Mouse (Mus musculus): ENCODE results near the gene Tmem216.

DNA sequence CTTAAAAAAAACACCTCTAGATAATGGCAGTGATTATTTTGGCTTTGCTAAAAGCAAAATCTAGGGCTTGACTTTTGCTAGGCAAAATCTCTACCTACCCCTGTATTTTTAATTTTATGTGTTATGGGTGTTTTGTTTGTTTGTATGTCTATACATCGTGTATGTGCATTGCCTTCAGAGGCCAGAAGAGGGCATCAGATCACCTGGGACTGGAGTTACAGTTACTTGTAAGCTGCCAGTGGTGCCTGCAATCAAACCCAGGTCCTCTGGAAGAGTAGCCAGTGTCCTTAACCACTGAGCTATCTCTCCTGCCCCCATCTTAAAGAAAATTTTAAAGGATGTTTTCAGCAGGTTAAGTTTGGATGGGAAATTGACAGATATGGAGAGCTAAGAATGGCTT is 26.0 kb downstream of the Tmem216 start:
- no peak for TF ChIP-seq EP300 (optimal IDR thresholded peaks at IDR 0.05)
- TF ChIP-seq CTCF (IDR thresholded peaks at IDR 0.05; ENCODE audit: low read depth) = peak; percentile 49
